Mouse (Mus musculus) erythroblast, embryonic 14.5 days (primary cell): ENCODE data around the gene Ptges2.

Experiments
- GATA1 ChIP-seq: IDR thresholded peaks from 2 replicates; pipeline ENCODE4 v1.6.1; 2012; ENCODE audit warnings: low read length, inconsistent platforms, mixed read lengths
- TAL1 ChIP-seq: IDR thresholded peaks from 3 replicates; pipeline ENCODE4 v1.6.1; 2012; ENCODE audit warnings: low read length, inconsistent platforms, mixed read lengths

- TF ChIP-seq TAL1 (no peak), GATA1 (no peak)
Measured at GRCm38 (mm10) chr2:32389157-32389556, 6.5 kb upstream of the Ptges2 start.
